Mouse (Mus musculus): ENCODE measurements around the gene Ccdc157. TPM values are rescaled to one million over a fixed set of nuclear protein-coding genes. Genes with fewer than 3 reads are reported as not detected.
A peak's percentile ranks its signal among the peaks of the same experiment; 100 is the strongest.

Gene Ccdc157
- total RNA-seq, 2 experiments from 2014 or later: 13.4 to 14.6 TPM

GRCm38 (mm10) chr11:4103522-4103921, 56.6 kb downstream of the Ccdc157 start:
- DNase-seq (ENCODE audit: low spot score in 2 of 2): no peak

GRCm38 (mm10) chr11:4101851-4102250, 58.2 kb downstream of the Ccdc157 start:
- DNase-seq (ENCODE audit: low spot score in 2 of 2): no peak

- DNase-seq (ENCODE audit: low spot score in 2 of 2): peak in 1 of 2 experiments; percentile 42
These were observed 60.6 kb downstream of the Ccdc157 start for GRCm38 (mm10) chr11:4099447-4099846.

GRCm38 (mm10) chr11:4098816-4099215, 61.3 kb downstream of the Ccdc157 start:
- no peak for DNase-seq (ENCODE audit: low spot score in 2 of 2)

- no peak for DNase-seq (ENCODE audit: low spot score in 2 of 2)
These were observed 62.0 kb downstream of the Ccdc157 start for GRCm38 (mm10) chr11:4098120-4098519.

- peak; percentile 36 to 38 for DNase-seq (ENCODE audit: low spot score in 2 of 2)
These were observed 62.9 kb downstream of the Ccdc157 start for GRCm38 (mm10) chr11:4097091-4097621.

- peak; percentile 96 to 98 for DNase-seq (ENCODE audit: low spot score in 2 of 2)
These were observed 63.8 kb downstream of the Ccdc157 start for GRCm38 (mm10) chr11:4096054-4096984.

- DNase-seq (ENCODE audit: low spot score in 2 of 2): peak; percentile 54 to 66
These were observed 64.7 kb downstream of the Ccdc157 start, which contains the start of gene Mtfp1 for GRCm38 (mm10) chr11:4095171-4096053. Gene Mtfp1, minus strand, starts transcription at chr11:4095445.

GRCm38 (mm10) chr11:4094378-4095170, 65.5 kb downstream of the Ccdc157 start:
- peak; percentile 77 to 84 for DNase-seq (ENCODE audit: low spot score in 2 of 2)

- DNase-seq (ENCODE audit: low spot score in 2 of 2): no peak
These were observed 66.4 kb downstream of the Ccdc157 start for GRCm38 (mm10) chr11:4093459-4094377.

Small RNA genes lying within 50 kb of the gene (microRNA-seq; reads per million reads assigned to microRNA genes)
- 0.78 to 2.7 reads per million in 2 experiments for gene Mir3060

Other genes with a start within 250 kb of the Ccdc157 start
- gene Slc35e4, start 245.6 kb downstream of the Ccdc157 start, total RNA-seq (2021): 10 to 100 TPM; 21.8 to 22.2 TPM
- 10 to 100 TPM; 13.2 to 16.2 TPM for gene Tcn2, start 228.1 kb downstream of the Ccdc157 start, total RNA-seq (2021)
- 10 to 100 TPM; 37.1 to 51.0 TPM for gene Pes1, start 196.3 kb downstream of the Ccdc157 start, total RNA-seq (2021)
- gene 4930556J24Rik, start 183.5 kb downstream of the Ccdc157 start, total RNA-seq (2021): not detected
- 10 to 100 TPM in 1 of 2 experiments, 1 to 10 TPM in 1; 8.9 to 10.2 TPM for gene Gal3st1, start 176.7 kb downstream of the Ccdc157 start, total RNA-seq (2021)
- gene Sec14l4, start 128.8 kb downstream of the Ccdc157 start, total RNA-seq (2021): 1 to 10 TPM in 1 of 2 experiments, under 1 TPM in 1; 0.38 to 1.1 TPM
- 1 to 10 TPM; 3.7 to 4.5 TPM for gene Sec14l3, start 95.5 kb downstream of the Ccdc157 start, total RNA-seq (2021)
- gene Mtfp1, start 64.8 kb downstream of the Ccdc157 start, total RNA-seq (2021): 10 to 100 TPM; 62.5 to 66.0 TPM
- 10 to 100 TPM; 24.3 to 26.8 TPM for gene Sec14l2, start 36.9 kb downstream of the Ccdc157 start, total RNA-seq (2021)
- gene Rnf215, start 25.1 kb downstream of the Ccdc157 start, total RNA-seq (2021): 10 to 100 TPM; 47.7 to 49.4 TPM
- 10 to 100 TPM; 61.1 to 72.9 TPM for gene Sf3a1, start 57 bp upstream of the Ccdc157 start, total RNA-seq (2021)
- 10 to 100 TPM; 28.4 to 31.1 TPM for gene Tbc1d10a, start 26.5 kb upstream of the Ccdc157 start, total RNA-seq (2021)
- gene Castor1, start 57.9 kb upstream of the Ccdc157 start, total RNA-seq (2021): 1 to 10 TPM; 4.0 to 5.5 TPM
- not detected for gene Osm, start 76.1 kb upstream of the Ccdc157 start, total RNA-seq (2021)
- under 1 TPM; 0.59 to 0.71 TPM for gene Lif, start 97.3 kb upstream of the Ccdc157 start, total RNA-seq (2021)